13 mouse cellular contexts compared by ENCODE assay signal in genomic region chr11:117341218-117341617, GRCm38 (mm10).
DNase-seq lines count a peak whose midpoint lies in the region; ATAC-seq and TF ChIP-seq lines count a peak whose summit lies in the region.
"Had no signal": no experiment of that assay in that cellular context is flagged by ENCODE, and none has a peak within 500 bp of the region (broad histone marks: within the 10 kb centered on the region; RNA-seq: fewer than 3 reads in every experiment).

No protein-coding gene starts in this region.

- peak overlapping the region; percentile 79 for H3K27ac ChIP-seq in forebrain, embryonic 10.5 days
- H3K27ac ChIP-seq in hindbrain, embryonic 16.5 days (ENCODE audit: low read depth, low read length), result peak overlapping the region; percentile 58
- no peak overlapping the region for H3K27ac ChIP-seq in kidney, adult 2 months (ENCODE audit: insufficient read depth, low read depth, low read length)
- H3K27ac ChIP-seq: liver, embryonic 15.5 days had no signal

- DNase-seq in adrenal gland, postnatal 10 days, result peak; percentile 65
- DNase-seq in adrenal gland, adult 2 months, result no peak
- peak; percentile 42 for DNase-seq in forebrain, embryonic 10.5 days (ENCODE audit: extremely low spot score, low spot score)
- no peak for DNase-seq in testis, postnatal 10 days (ENCODE audit: low spot score)
- DNase-seq in kidney, adult 2 months, result no peak
- no peak for DNase-seq in spleen, postnatal 10 days (ENCODE audit: low spot score in 2 of 2)
- DNase-seq: cerebellum, postnatal 36 days; kidney, adult 11 months; thymus, postnatal 25 days had no signal

- peak; percentile 65 for ATAC-seq in hindbrain, embryonic 16.5 days

- no peak for TF ChIP-seq CTCF in E14TG2a.4 (conservative IDR thresholded peaks at IDR 0.05; ENCODE audit: low read length)
- no peak for TF ChIP-seq CTCF in kidney, adult 2 months (conservative IDR thresholded peaks at IDR 0.05; ENCODE audit: insufficient read depth, insufficient read length, low read depth, low read length)

- peaks cover 96% of the 10 kb centered on the region for H3K4me1 ChIP-seq in E14TG2a.4 (replicated peaks; ENCODE audit: low read depth, low read length)
- peaks cover 88% of the 10 kb centered on the region for H3K4me1 ChIP-seq in forebrain, embryonic 10.5 days
- H3K4me1 ChIP-seq in hindbrain, embryonic 16.5 days (ENCODE audit: control insufficient read depth, insufficient read depth, low read depth, low read length), result peaks cover 50% of the 10 kb centered on the region
- H3K4me1 ChIP-seq in kidney, adult 2 months (ENCODE audit: control insufficient read depth, insufficient read depth, low read length), result peaks cover 19% of the 10 kb centered on the region

- H3K4me3 ChIP-seq in E14TG2a.4 (replicated peaks; ENCODE audit: low read length), result peak overlapping the region; percentile 53
- peak overlapping the region; percentile 28 for H3K4me3 ChIP-seq in forebrain, embryonic 10.5 days
- no peak overlapping the region for H3K4me3 ChIP-seq in hindbrain, embryonic 16.5 days (ENCODE audit: low read length)
- no peak overlapping the region for H3K4me3 ChIP-seq in kidney, adult 2 months (ENCODE audit: insufficient read depth, low read depth, low read length)
- H3K4me3 ChIP-seq: liver, embryonic 15.5 days; megakaryocyte, embryonic 14.5 days had no signal

- no peaks in the 10 kb centered on the region for H3K9me3 ChIP-seq in E14TG2a.4 (ENCODE audit: low read length)
- H3K9me3 ChIP-seq in forebrain, embryonic 10.5 days, result no peaks in the 10 kb centered on the region
- no peaks in the 10 kb centered on the region for H3K9me3 ChIP-seq in hindbrain, embryonic 16.5 days (ENCODE audit: control insufficient read depth, low read length)
- H3K9me3 ChIP-seq: liver, embryonic 15.5 days; megakaryocyte, embryonic 14.5 days had no signal

- no peak for TF ChIP-seq POLR2A in kidney, adult 2 months (IDR thresholded peaks at IDR 0.05; ENCODE audit: low read depth, low read length)

- WGBS in forebrain, embryonic 10.5 days, result 32% methylated on average over 7 of the region's 7 CpGs
- 17% methylated on average over 7 of the region's 7 CpGs for WGBS in hindbrain, embryonic 16.5 days
- 64% methylated on average over 7 of the region's 7 CpGs for WGBS in kidney, adult 2 months

- H3K27me3 ChIP-seq in E14TG2a.4 (ENCODE audit: insufficient read depth, low read length), result no peaks in the 10 kb centered on the region
- no peaks in the 10 kb centered on the region for H3K27me3 ChIP-seq in forebrain, embryonic 10.5 days (ENCODE audit: poor library complexity, severe bottlenecking)
- H3K27me3 ChIP-seq in hindbrain, embryonic 16.5 days (replicated peaks; ENCODE audit: control insufficient read depth, insufficient read depth, low read length), result no peaks in the 10 kb centered on the region
- no peaks in the 10 kb centered on the region for H3K27me3 ChIP-seq in kidney, adult 2 months (replicated peaks; ENCODE audit: control insufficient read depth, insufficient read depth, low read length)
- H3K27me3 ChIP-seq: liver, embryonic 15.5 days; megakaryocyte, embryonic 14.5 days had no signal

- H3K4me2 ChIP-seq in hindbrain, embryonic 16.5 days (ENCODE audit: low read length), result no peak overlapping the region
- H3K4me2 ChIP-seq: liver, embryonic 15.5 days had no signal

- H3K36me3 ChIP-seq in E14TG2a.4 (ENCODE audit: insufficient read depth, low read length), result peaks cover 54% of the 10 kb centered on the region
- peaks cover 45% of the 10 kb centered on the region for H3K36me3 ChIP-seq in forebrain, embryonic 10.5 days (replicated peaks)
- no peaks in the 10 kb centered on the region for H3K36me3 ChIP-seq in hindbrain, embryonic 16.5 days (ENCODE audit: control insufficient read depth, insufficient read depth, low read length)
- no peaks in the 10 kb centered on the region for H3K36me3 ChIP-seq in kidney, adult 2 months (ENCODE audit: control insufficient read depth, insufficient read depth, low read length)
- H3K36me3 ChIP-seq: liver, embryonic 15.5 days had no signal

- no peak overlapping the region for H3K9ac ChIP-seq in hindbrain, embryonic 16.5 days (ENCODE audit: low read depth, low read length)
- H3K9ac ChIP-seq: liver, embryonic 15.5 days had no signal

Comparison
In these comparisons a context has a peak if more than half of its experiments do, and no peak if none do; other contexts are left out.
1. DNase-seq: peak in adrenal gland, postnatal 10 days (single experiment) and forebrain, embryonic 10.5 days (single experiment); none in adrenal gland, adult 2 months (single experiment), testis, postnatal 10 days (single experiment), kidney, adult 2 months (single experiment) and spleen, postnatal 10 days (0 of 2).
2. H3K4me3 ChIP-seq: peak in E14TG2a.4 (single experiment) and forebrain, embryonic 10.5 days (single experiment); none in hindbrain, embryonic 16.5 days (single experiment) and kidney, adult 2 months (single experiment).